Mouse (Mus musculus) layer of hippocampus, postnatal 10 days (tissue): Measurements from ENCODE around the gene Mmp7. TPM values are rescaled to one million over a fixed set of nuclear protein-coding genes. Genes with fewer than 3 reads are reported as not detected.

Experiments used
- DNase-seq, 2 experiments: peaks; one replicate each; pipeline ENCODE4 v3.0.0; 2021; ENCODE audit warnings: low spot score in 2 of 2
- long read RNA-seq: library from polyadenylated mRNA; stranded (forward); transcript quantifications from one replicate; pipeline ENCODE4 v2.0.0, GENCODE M21; 2023
- total RNA-seq, 2 experiments: library from RNA; stranded (reverse); gene quantifications; 2 replicates each; pipeline ENCODE4 v1.2.3; 2021

Mmp7 gene
- not detected for total RNA-seq
- long read RNA-seq = 0 reads

GRCm38 (mm10) chr9:7691790-7692189, at the start of gene Mmp7:
Mmp7 (plus strand) TSS chr9:7692090.
- no peak for DNase-seq

GRCm38 (mm10) chr9:7647901-7648300, 44.0 kb upstream of the Mmp7 start:
- no peak for DNase-seq

GRCm38 (mm10) chr9:7650397-7651180, 41.3 kb upstream of the Mmp7 start:
- no peak for DNase-seq

- no peak for DNase-seq
Measured at GRCm38 (mm10) chr9:7652351-7653085, 39.4 kb upstream of the Mmp7 start.

GRCm38 (mm10) chr9:7657946-7658345, 33.9 kb upstream of the Mmp7 start:
- no peak for DNase-seq

GRCm38 (mm10) chr9:7659469-7660020, 32.3 kb upstream of the Mmp7 start:
- DNase-seq = no peak

GRCm38 (mm10) chr9:7661371-7661770, 30.5 kb upstream of the Mmp7 start:
- DNase-seq = no peak

GRCm38 (mm10) chr9:7669674-7670073, 22.2 kb upstream of the Mmp7 start:
- DNase-seq = no peak

GRCm38 (mm10) chr9:7672985-7673384, 18.9 kb upstream of the Mmp7 start:
- no peak for DNase-seq

- no peak for DNase-seq
Measured at GRCm38 (mm10) chr9:7678154-7678837, 13.6 kb upstream of the Mmp7 start.

- no peak for DNase-seq
Measured at GRCm38 (mm10) chr9:7682081-7682618, 9.7 kb upstream of the Mmp7 start.

- no peak for DNase-seq
Measured at GRCm38 (mm10) chr9:7686024-7686423, 5.9 kb upstream of the Mmp7 start.

- DNase-seq = no peak
Measured at GRCm38 (mm10) chr9:7689799-7690198, 2.1 kb upstream of the Mmp7 start.

GRCm38 (mm10) chr9:7693961-7694360, 2.1 kb downstream of the Mmp7 start:
- DNase-seq = no peak

- DNase-seq = no peak
Measured at GRCm38 (mm10) chr9:7695646-7696045, 3.8 kb downstream of the Mmp7 start.

GRCm38 (mm10) chr9:7708698-7709097, 16.8 kb downstream of the Mmp7 start:
- DNase-seq = no peak

GRCm38 (mm10) chr9:7711196-7711595, 19.3 kb downstream of the Mmp7 start:
- DNase-seq = no peak

GRCm38 (mm10) chr9:7714062-7714907, 22.4 kb downstream of the Mmp7 start:
- peak; percentile 30 to 49 for DNase-seq

- DNase-seq = no peak
Measured at GRCm38 (mm10) chr9:7714908-7715175, 23.0 kb downstream of the Mmp7 start.

GRCm38 (mm10) chr9:7721543-7721942, 29.7 kb downstream of the Mmp7 start:
- DNase-seq = no peak

GRCm38 (mm10) chr9:7728997-7729396, 37.1 kb downstream of the Mmp7 start:
- DNase-seq = no peak
